Mouse (Mus musculus): Measurements from ENCODE around the gene Spata20. TPM values are rescaled to one million over a fixed set of nuclear protein-coding genes. Genes with fewer than 3 reads are reported as not detected.

Gene Spata20
- total and polyA plus RNA-seq, 3 experiments: not detected

DNA sequence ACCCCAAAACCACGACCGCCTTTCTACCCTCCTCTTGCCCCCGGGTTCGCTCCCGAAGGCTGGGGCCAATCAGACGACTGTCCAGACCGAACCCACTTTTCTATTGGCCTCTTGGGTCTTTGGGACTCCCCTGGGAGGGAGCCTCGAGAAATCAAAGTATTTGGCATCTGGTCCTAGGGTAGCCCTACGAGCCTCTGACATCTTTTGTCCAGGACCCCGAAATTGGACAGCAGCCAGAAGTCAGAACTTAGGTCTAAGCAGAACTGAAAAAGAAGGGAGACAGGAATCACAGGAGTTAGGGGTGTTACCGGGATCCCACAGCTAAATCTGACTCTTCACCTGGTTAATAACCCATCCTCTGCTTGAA lies 11.5 kb downstream of the Spata20 start:
- Histone ChIP-seq H3K36me3 (ENCODE audit: control insufficient read depth in 1 of 2, insufficient read depth in 2 of 2, low read length in 2 of 2) (no peaks in the 10 kb centered on the region), H3K27ac (ENCODE audit: control insufficient read depth, low read depth, low read length) (no peak overlapping the region), H3K4me1 (ENCODE audit: control insufficient read depth in 1 of 2, insufficient read depth in 2 of 2, low read length in 2 of 2) (no peaks in the 10 kb centered on the region), H3K79me2 (ENCODE audit: control insufficient read depth, insufficient read depth, low read length, poor library complexity) (no peaks in the 10 kb centered on the region), H3K9me3 (replicated peaks; ENCODE audit: insufficient read depth, low read length) (no peaks in the 10 kb centered on the region), H3K4me3 (ENCODE audit: control insufficient read depth in 1 of 2, insufficient read depth in 1 of 2, low read depth in 2 of 2, low read length in 2 of 2) (peak overlapping the region; percentile 16 to 35; a peak in 3 of 4 replicates), H3K27me3 (ENCODE audit: control insufficient read depth in 1 of 2, insufficient read depth in 2 of 2, low read length in 2 of 2) (peaks cover 7 to 16% of the 10 kb centered on the region in 2 experiments; a peak in 3 of 4 replicates), H3K9ac (ENCODE audit: control insufficient read depth, low read depth, low read length, poor library complexity, severe bottlenecking) (no peak overlapping the region)
- TF ChIP-seq ETS1 (IDR thresholded peaks at IDR 0.05; ENCODE audit: low read depth, low read length) (no peak), ZMIZ1 (IDR thresholded peaks at IDR 0.05; ENCODE audit: low read depth, low read length) (no peak), TCF12 (IDR thresholded peaks at IDR 0.05; ENCODE audit: low read depth, low read length) (no peak), CHD2 (IDR thresholded peaks at IDR 0.05; ENCODE audit: low read length) (no peak), KAT2A (conservative IDR thresholded peaks at IDR 0.05; ENCODE audit: low read depth, low read length) (no peak), MXI1 (IDR thresholded peaks at IDR 0.05; ENCODE audit: low read depth, low read length) (no peak), E2F4 (IDR thresholded peaks at IDR 0.05; ENCODE audit: borderline replicate concordance, low read depth, low read length) (no peak), SIN3A (IDR thresholded peaks at IDR 0.05; ENCODE audit: low read length) (no peak), USF2 (IDR thresholded peaks at IDR 0.05; ENCODE audit: borderline replicate concordance in 1 of 2, insufficient read depth in 1 of 2, low read depth in 1 of 2, low read length in 2 of 2) (no peak), NRF1 (IDR thresholded peaks at IDR 0.05; ENCODE audit: insufficient read depth, low read depth, low read length, poor library complexity, severe bottlenecking) (no peak), ZC3H11A (IDR thresholded peaks at IDR 0.05; ENCODE audit: low read depth, low read length) (no peak), RAD21 (IDR thresholded peaks at IDR 0.05; ENCODE audit: low read depth, low read length) (no peak), EP300 (IDR thresholded peaks at IDR 0.05; ENCODE audit: low read depth in 1 of 2, low read length in 2 of 2) (no peak), POLR2AphosphoS2 (IDR thresholded peaks at IDR 0.05; ENCODE audit: low read length) (no peak), TBP (IDR thresholded peaks at IDR 0.05; ENCODE audit: low read depth, low read length) (no peak), MAFK (IDR thresholded peaks at IDR 0.05; ENCODE audit: borderline replicate concordance, low read depth, low read length) (no peak), ZKSCAN1 (IDR thresholded peaks at IDR 0.05; ENCODE audit: low read depth, low read length) (no peak), GATA1 (IDR thresholded peaks at IDR 0.05; ENCODE audit: low read depth, low read length) (no peak)
- no peak for DNase-seq (ENCODE audit: low read depth, low spot score)

DNA sequence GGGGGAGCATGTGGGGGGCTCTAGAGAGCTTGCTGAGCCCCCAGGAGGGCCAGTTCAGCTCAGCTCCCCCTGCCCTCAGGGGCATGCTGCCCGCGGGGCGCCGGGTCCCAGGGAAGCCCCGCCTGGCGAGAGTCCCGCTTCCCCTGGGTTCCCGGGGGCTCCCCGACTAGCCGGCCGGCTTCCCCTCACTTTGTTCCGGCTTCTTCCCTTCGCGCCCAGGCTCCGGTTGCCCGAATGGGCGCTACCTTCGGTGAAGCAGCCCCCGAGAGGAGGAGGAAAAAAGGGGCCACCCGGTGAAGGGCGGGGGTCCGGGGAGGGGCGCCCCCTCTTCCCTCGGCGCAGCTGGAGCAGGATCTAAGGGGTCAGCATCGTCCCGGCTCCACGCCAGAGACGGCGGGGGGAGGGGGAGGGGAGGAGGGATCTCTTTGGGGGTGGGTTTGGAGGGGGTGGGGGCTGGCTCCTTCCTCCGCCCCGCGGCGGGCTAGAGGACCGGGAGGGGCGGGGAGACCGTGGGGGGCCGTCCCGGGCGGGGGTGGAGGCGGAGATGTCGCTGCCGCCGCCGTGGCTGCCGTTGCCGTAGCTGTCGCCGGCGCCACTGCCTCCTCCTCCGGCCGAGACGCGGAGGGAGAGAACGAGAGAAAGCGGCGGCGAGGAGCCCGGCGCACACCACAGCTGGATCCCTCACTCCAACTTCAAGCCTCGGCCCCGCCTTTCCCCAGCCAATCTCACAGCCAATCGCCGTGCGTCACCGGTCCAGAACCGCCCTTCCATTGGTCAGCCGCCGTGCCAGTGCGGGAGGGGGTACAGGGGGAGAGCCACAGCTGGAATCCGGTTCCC lies 12.1 kb downstream of the Spata20 start, which contains the start of gene Cacna1g:
Gene Cacna1g, minus strand, starts transcription at position 492 of the 837 bp plus-strand sequence.
- Histone ChIP-seq H3K4me3 (ENCODE audit: control insufficient read depth in 1 of 2, insufficient read depth in 1 of 2, low read depth in 2 of 2, low read length in 2 of 2) (peak within 1 kb of the TSS; percentile 16 to 35; a peak in 3 of 4 replicates), H3K4me1 (ENCODE audit: control insufficient read depth in 1 of 2, insufficient read depth in 2 of 2, low read length in 2 of 2) (no peaks in the 10 kb centered on the region), H3K36me3 (ENCODE audit: control insufficient read depth in 1 of 2, insufficient read depth in 2 of 2, low read length in 2 of 2) (no peaks in the 10 kb centered on the region), H3K27me3 (ENCODE audit: control insufficient read depth in 1 of 2, insufficient read depth in 2 of 2, low read length in 2 of 2) (peaks cover 5 to 12% of the 10 kb centered on the region in 2 experiments; a peak in 3 of 4 replicates), H3K9me3 (replicated peaks; ENCODE audit: insufficient read depth, low read length) (no peaks in the 10 kb centered on the region), H3K27ac (ENCODE audit: control insufficient read depth, low read depth, low read length) (no peak within 1 kb of the TSS), H3K79me2 (ENCODE audit: control insufficient read depth, insufficient read depth, low read length, poor library complexity) (no peaks in the 10 kb centered on the region), H3K9ac (ENCODE audit: control insufficient read depth, low read depth, low read length, poor library complexity, severe bottlenecking) (no peak within 1 kb of the TSS)
- peak; percentile 88 for DNase-seq (ENCODE audit: low read depth, low spot score)
- TF ChIP-seq POLR2A (IDR thresholded peaks at IDR 0.05; ENCODE audit: control insufficient read depth in 1 of 2, insufficient read depth in 1 of 2, low read depth in 1 of 2, low read length in 2 of 2, poor library complexity in 1 of 2): no peak
- TF ChIP-seq CHD2 (IDR thresholded peaks at IDR 0.05; ENCODE audit: low read length): no peak
- TF ChIP-seq UBTF (IDR thresholded peaks at IDR 0.05; ENCODE audit: borderline replicate concordance, insufficient read depth, low read depth, low read length): 0 out of 2 replicates have a peak, but pooled peaks have one; percentile 57
- TF ChIP-seq MXI1 (IDR thresholded peaks at IDR 0.05; ENCODE audit: low read depth, low read length): 0 out of 2 replicates have a peak, but pooled peaks have one; percentile 19
- no peak for TF ChIP-seq GATA1 (IDR thresholded peaks at IDR 0.05; ENCODE audit: low read depth, low read length)
- no peak for TF ChIP-seq KAT2A (conservative IDR thresholded peaks at IDR 0.05; ENCODE audit: low read depth, low read length)
- no peak for TF ChIP-seq ZKSCAN1 (IDR thresholded peaks at IDR 0.05; ENCODE audit: low read depth, low read length)
- TF ChIP-seq CHD1 (IDR thresholded peaks at IDR 0.05; ENCODE audit: low read depth, low read length): no peak
- TF ChIP-seq ETS1 (IDR thresholded peaks at IDR 0.05; ENCODE audit: low read depth, low read length): no peak
- TF ChIP-seq E2F4 (IDR thresholded peaks at IDR 0.05; ENCODE audit: borderline replicate concordance, low read depth, low read length): no peak
- no peak; the same call in 1 of the 2 replicates for TF ChIP-seq SIN3A (IDR thresholded peaks at IDR 0.05; ENCODE audit: low read length)
- TF ChIP-seq USF1 (IDR thresholded peaks at IDR 0.05; ENCODE audit: low read depth, low read length): no peak
- no peak for TF ChIP-seq POLR2AphosphoS2 (IDR thresholded peaks at IDR 0.05; ENCODE audit: low read length)
- no peak for TF ChIP-seq MAFK (IDR thresholded peaks at IDR 0.05; ENCODE audit: borderline replicate concordance, low read depth, low read length)
- TF ChIP-seq SMC3 (IDR thresholded peaks at IDR 0.05; ENCODE audit: low read depth, low read length): no peak
- peak; percentile 70; the same call in 1 of the 2 replicates for TF ChIP-seq MAZ (IDR thresholded peaks at IDR 0.05; ENCODE audit: low read depth, low read length)
- TF ChIP-seq ZC3H11A (IDR thresholded peaks at IDR 0.05; ENCODE audit: low read depth, low read length): no peak
- no peak for TF ChIP-seq TBP (IDR thresholded peaks at IDR 0.05; ENCODE audit: low read depth, low read length)
- TF ChIP-seq MEF2A (IDR thresholded peaks at IDR 0.05; ENCODE audit: extremely low read depth, insufficient replicate concordance, low read depth, low read length, poor library complexity, severe bottlenecking): no peak
- TF ChIP-seq POLR2AphosphoS5 (IDR thresholded peaks at IDR 0.05; ENCODE audit: borderline replicate concordance, low read depth, low read length): no peak

Data from MEL (cell line).